Mouse (Mus musculus) stomach, postnatal 0 days (tissue): Measurements from ENCODE around the gene Pik3c2b. TPM values are rescaled to one million over a fixed set of nuclear protein-coding genes. Genes with fewer than 3 reads are reported as not detected.
A peak's percentile ranks its signal among the peaks of the same experiment; 100 is the strongest.

ENCODE experiments used
- ATAC-seq: fragments of 200-750 bp; cut with Nextera tagmentation; 2 replicates; pipeline ENCODE4 v1.8.0; 2017; ENCODE audit not compliant: low FRiP score, low TSS enrichment
- DNase-seq: peaks from one replicate; pipeline ENCODE4 v3.0.0-alpha.2; 2016; ENCODE audit warnings: low spot score
- H3K27ac ChIP-seq: fragments of 300-500 bp; sonication (generic); replicated peaks from 2 replicates; pipeline ENCODE4 v1.5.1; 2014; ENCODE audit warnings: mild to moderate bottlenecking, control low read depth
- H3K27me3 ChIP-seq: fragments of 300-500 bp; sonication (generic); 2 replicates; pipeline ENCODE4 v1.6.1; 2014; ENCODE audit warnings: low read length; ENCODE audit not compliant: control insufficient read depth, insufficient read depth
- H3K36me3 ChIP-seq: fragments of 300-500 bp; sonication (generic); 2 replicates; pipeline ENCODE4 v1.6.1; 2014; ENCODE audit warnings: low read length, mixed read lengths; ENCODE audit not compliant: control insufficient read depth, insufficient read depth
- H3K4me1 ChIP-seq: fragments of 300-500 bp; sonication (generic); replicated peaks from 2 replicates; pipeline ENCODE4 v1.6.1; 2014; ENCODE audit warnings: antibody characterized with exemption; ENCODE audit not compliant: control insufficient read depth, insufficient read depth
- H3K4me2 ChIP-seq: fragments of 300-500 bp; sonication (generic); replicated peaks from 2 replicates; pipeline ENCODE4 v1.6.1; 2014; ENCODE audit warnings: low read depth, mild to moderate bottlenecking, control low read depth, moderate library complexity
- H3K4me3 ChIP-seq: fragments of 300-500 bp; sonication (generic); 2 replicates; pipeline ENCODE4 v1.5.1; 2014; ENCODE audit warnings: low read depth, low read length, control low read depth
- H3K9ac ChIP-seq: fragments of 300-500 bp; sonication (generic); 2 replicates; pipeline ENCODE4 v1.6.1; 2014; ENCODE audit warnings: mild to moderate bottlenecking, low read length, control low read depth, mixed read lengths
- H3K9me3 ChIP-seq: fragments of 300-500 bp; sonication (generic); 2 replicates; pipeline ENCODE4 v1.6.1; 2016; ENCODE audit warnings: low read length; ENCODE audit not compliant: control insufficient read depth
- CTCF ChIP-seq: IDR thresholded peaks from 2 replicates; pipeline ENCODE4 v1.5.1; 2016; ENCODE audit warnings: antibody characterized with exemption, low read depth, mild to moderate bottlenecking, moderate library complexity
- EP300 ChIP-seq: optimal IDR thresholded peaks from 2 replicates; pipeline ENCODE3; 2016; ENCODE audit warnings: antibody characterized with exemption
- WGBS: fragments of 180-500 bp; shearing (Covaris S2); extraction: QIAGEN DNeasy Blood & Tissue Kit; methylation state at CpG from one replicate; pipeline ENCODE4 v1.1.7; 2014; 5-methylcytosine and 5-hydroxymethylcytosine counted together
- polyA plus RNA-seq: library from polyadenylated mRNA; unstranded; fragments of >200 nt; fragmentation: Nextera tagmentation; extraction: Ambion mirVana; gene quantifications from 2 replicates; pipeline ENCODE4 v1.2.1, GENCODE M21; 2015

Gene Pik3c2b
- polyA plus RNA-seq, 1 experiment from 2014 or later: 4.2 TPM

DNA sequence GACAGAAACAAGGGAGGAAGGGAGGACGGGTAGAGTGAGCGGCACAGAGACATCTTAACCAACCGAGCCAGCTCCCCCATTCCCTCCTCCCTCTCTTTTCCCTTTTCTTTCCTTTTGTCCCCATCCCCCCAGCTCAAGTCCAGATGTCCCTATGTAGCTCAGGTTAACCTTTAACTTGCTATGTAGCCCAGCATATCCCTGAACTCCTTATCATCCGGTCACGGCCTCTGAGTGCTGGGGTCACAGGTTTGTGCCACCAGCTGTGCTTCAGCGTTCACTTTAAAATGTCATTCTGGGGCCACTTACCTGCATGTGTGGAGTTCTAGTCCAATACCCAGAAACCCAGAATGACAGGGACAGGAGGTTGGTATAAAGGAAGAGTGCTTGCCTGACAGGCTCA is 78.7 kb downstream of the Pik3c2b start:
- 72% methylated on average over 6 of the region's 6 CpGs for WGBS
- H3K27me3 ChIP-seq: no peaks in the 10 kb centered on the region
- H3K27ac ChIP-seq: no peak overlapping the region
- H3K36me3 ChIP-seq: no peaks in the 10 kb centered on the region
- H3K4me1 ChIP-seq: no peaks in the 10 kb centered on the region
- H3K4me2 ChIP-seq: no peak overlapping the region
- no peak for DNase-seq
- no peak for TF ChIP-seq EP300
- TF ChIP-seq CTCF: no peak
- no peak for ATAC-seq
- H3K9me3 ChIP-seq: no peaks in the 10 kb centered on the region
- H3K4me3 ChIP-seq: no peak overlapping the region
- H3K9ac ChIP-seq: no peak overlapping the region

DNA sequence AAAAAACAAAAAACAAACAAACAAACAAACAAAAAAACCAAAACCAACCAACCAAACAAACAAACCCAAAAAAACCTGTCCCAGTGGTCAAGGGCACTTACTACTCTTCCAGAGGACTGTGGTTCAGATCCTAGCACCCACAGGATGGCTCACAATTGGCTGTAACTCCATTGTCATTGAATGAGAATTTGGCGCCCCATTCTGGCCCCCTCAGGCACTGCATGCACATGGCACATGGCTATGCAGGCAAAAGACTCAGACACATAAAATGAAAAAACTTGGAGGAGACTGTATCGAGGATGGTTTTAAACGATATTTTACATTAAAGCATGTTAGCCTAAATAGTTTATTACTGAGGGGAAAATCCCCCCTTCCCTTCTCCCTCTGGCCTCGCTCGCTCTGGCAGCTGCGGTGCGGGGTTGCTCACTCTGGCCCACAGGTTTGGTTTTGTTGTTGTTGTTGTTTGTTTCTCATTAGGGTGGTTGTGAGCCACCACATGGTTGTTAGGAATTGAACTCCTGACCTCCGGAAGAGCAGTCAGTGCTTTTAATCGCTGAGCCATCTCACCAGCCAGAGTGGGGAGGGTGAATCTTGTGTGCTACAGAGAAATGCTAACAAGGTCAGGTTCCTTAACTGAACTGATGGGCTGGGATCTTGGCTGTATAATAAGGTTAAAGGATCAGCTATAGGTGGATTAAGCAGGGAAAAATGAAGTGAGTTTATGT is 80.3 kb downstream of the Pik3c2b start:
- DNase-seq (no peak), ATAC-seq (no peak)
- Histone ChIP-seq H3K9ac (no peak overlapping the region), H3K4me3 (no peak overlapping the region), H3K27ac (no peak overlapping the region), H3K9me3 (no peaks in the 10 kb centered on the region), H3K27me3 (no peaks in the 10 kb centered on the region), H3K4me2 (no peak overlapping the region), H3K4me1 (no peaks in the 10 kb centered on the region), H3K36me3 (no peaks in the 10 kb centered on the region)
- peak; percentile 49 for TF ChIP-seq CTCF
- TF ChIP-seq EP300: no peak
- 87% methylated on average over 9 of the region's 9 CpGs for WGBS

GRCm38 (mm10) chr1:133126365-133126740 is 80.9 kb downstream of the Pik3c2b start:
- 64% methylated on average over 4 of the region's 4 CpGs for WGBS
- H3K27me3 ChIP-seq: no peaks in the 10 kb centered on the region
- DNase-seq (no peak), ATAC-seq (no peak)
- no peaks in the 10 kb centered on the region for H3K36me3 ChIP-seq
- no peak overlapping the region for H3K27ac ChIP-seq
- H3K4me2 ChIP-seq: no peak overlapping the region
- H3K9me3 ChIP-seq: no peaks in the 10 kb centered on the region
- TF ChIP-seq EP300: no peak
- no peak for TF ChIP-seq CTCF
- H3K4me1 ChIP-seq: no peaks in the 10 kb centered on the region
- H3K4me3 ChIP-seq: no peak overlapping the region
- H3K9ac ChIP-seq: no peak overlapping the region

DNA sequence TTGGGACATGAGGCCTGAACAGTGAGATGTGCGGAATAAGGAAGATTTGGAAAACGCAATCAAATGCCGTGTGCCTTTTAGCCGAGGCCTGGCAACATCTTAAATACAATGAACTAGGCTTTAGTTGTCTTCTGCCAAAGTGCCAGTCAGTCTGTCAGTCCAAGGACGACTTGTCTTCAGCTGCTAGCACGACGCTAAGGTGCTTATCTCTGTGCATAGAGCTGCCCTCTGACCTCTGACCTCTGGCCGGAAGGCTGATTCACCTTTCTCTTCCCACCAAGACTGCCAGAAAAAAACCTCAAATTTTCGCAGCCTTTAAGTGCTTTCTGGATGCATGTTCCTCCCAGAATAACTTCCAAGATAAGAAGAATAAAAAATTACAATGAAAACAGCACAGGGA is 81.9 kb downstream of the Pik3c2b start:
- WGBS: 60% methylated on average over 9 of the region's 9 CpGs

DNA sequence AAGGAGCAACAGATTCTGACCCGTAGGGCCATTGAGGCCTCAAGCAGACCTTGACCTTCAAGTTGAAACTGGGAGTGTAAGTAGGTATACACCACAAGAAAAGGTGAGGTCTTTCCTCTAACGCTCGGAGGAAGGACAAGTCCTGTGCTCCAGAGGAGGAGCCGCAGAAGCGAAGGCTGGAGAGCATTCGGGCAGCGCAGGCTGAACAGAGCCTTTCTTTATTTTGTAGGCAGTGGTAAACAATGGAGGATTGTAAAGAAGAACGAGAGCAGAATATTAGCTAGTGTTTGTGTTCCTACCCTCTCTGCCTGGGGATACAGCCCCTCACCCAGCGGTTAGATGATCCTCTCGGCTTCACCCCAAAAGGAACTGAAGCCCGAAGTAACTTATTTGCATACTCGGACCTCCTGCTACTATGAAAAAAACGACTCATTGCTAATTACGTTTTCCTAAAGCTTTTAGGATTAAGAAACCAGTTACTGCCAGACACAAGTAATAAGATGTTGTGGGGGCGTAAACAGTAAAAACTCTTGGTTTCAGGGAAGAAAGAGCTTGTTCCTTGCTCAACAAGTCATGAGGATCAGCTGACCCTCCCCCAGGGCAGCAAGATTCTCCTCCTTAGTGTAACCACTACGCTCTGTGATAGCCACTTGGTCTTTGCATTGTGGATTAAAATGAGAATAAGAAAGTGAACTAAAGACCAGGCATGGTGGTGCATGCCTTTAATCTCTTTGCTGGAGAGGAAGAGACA is 84.2 kb downstream of the Pik3c2b start:
- Histone ChIP-seq H3K4me2 (peak overlapping the region; percentile 15), H3K4me3 (no peak overlapping the region)
- peak; percentile 60 for DNase-seq

More for the DNA sequence above, 81.9 kb downstream of the Pik3c2b start:
- no peak overlapping the region for H3K4me3 ChIP-seq
- ATAC-seq (no peak), DNase-seq (no peak)
- H3K27ac ChIP-seq: no peak overlapping the region
- H3K27me3 ChIP-seq: no peaks in the 10 kb centered on the region
- no peaks in the 10 kb centered on the region for H3K9me3 ChIP-seq
- H3K4me2 ChIP-seq: no peak overlapping the region
- TF ChIP-seq EP300: no peak
- H3K4me1 ChIP-seq: no peaks in the 10 kb centered on the region
- H3K36me3 ChIP-seq: no peaks in the 10 kb centered on the region
- no peak overlapping the region for H3K9ac ChIP-seq

More for the DNA sequence above, 84.2 kb downstream of the Pik3c2b start:
- H3K9ac ChIP-seq: no peak overlapping the region; the same call in 1 of the 2 replicates
- 47% methylated on average over 16 of the region's 16 CpGs for WGBS
- no peak for TF ChIP-seq CTCF
- no peak for TF ChIP-seq EP300
- no peaks in the 10 kb centered on the region for H3K27me3 ChIP-seq
- no peak for ATAC-seq
- H3K4me1 ChIP-seq: no peaks in the 10 kb centered on the region
- H3K9me3 ChIP-seq: no peaks in the 10 kb centered on the region
- no peaks in the 10 kb centered on the region for H3K36me3 ChIP-seq
- H3K27ac ChIP-seq: peak overlapping the region; percentile 99
